Mouse (Mus musculus): ENCODE results near the gene Capzb. TPM values are rescaled to one million over a fixed set of nuclear protein-coding genes. Genes with fewer than 3 reads are reported as not detected.

Capzb gene
- polyA plus RNA-seq, 1 experiment from 2014 or later: 244 TPM

GRCm38 (mm10) chr4:139246130-139246877 lies 53.6 kb downstream of the Capzb start:
- H3K9me3 ChIP-seq (ENCODE audit: control insufficient read depth, low read length): no peaks in the 10 kb centered on the region
- H3K4me2 ChIP-seq: no peak overlapping the region
- H3K36me3 ChIP-seq (ENCODE audit: control insufficient read depth, insufficient read depth, low read length): 0 out of 2 replicates have a peak, but pooled peaks cover 3% of the 10 kb centered on the region
- H3K27me3 ChIP-seq (ENCODE audit: control insufficient read depth, insufficient read depth, low read length): no peaks in the 10 kb centered on the region
- H3K4me1 ChIP-seq (ENCODE audit: control insufficient read depth, insufficient read depth, low read length): peaks cover 6% of the 10 kb centered on the region
- DNase-seq (ENCODE audit: low spot score, missing footprints) (no peak), ATAC-seq (ENCODE audit: low FRiP score) (no peak)
- no peak overlapping the region for H3K9ac ChIP-seq (ENCODE audit: low read length)
- H3K4me3 ChIP-seq (ENCODE audit: low read depth, low read length): no peak overlapping the region
- H3K27ac ChIP-seq (ENCODE audit: low read depth, low read length): no peak overlapping the region
- 78% methylated on average over 7 of the region's 7 CpGs for WGBS

GRCm38 (mm10) chr4:139247966-139248365 lies 55.3 kb downstream of the Capzb start:
- ATAC-seq (ENCODE audit: low FRiP score) (no peak), DNase-seq (ENCODE audit: low spot score, missing footprints) (no peak)
- H3K9ac ChIP-seq (ENCODE audit: low read length): no peak overlapping the region
- H3K9me3 ChIP-seq (ENCODE audit: control insufficient read depth, low read length): no peaks in the 10 kb centered on the region
- WGBS: 79% methylated on average over 7 of the region's 7 CpGs
- peaks cover 11% of the 10 kb centered on the region for H3K4me1 ChIP-seq (ENCODE audit: control insufficient read depth, insufficient read depth, low read length)
- no peaks in the 10 kb centered on the region for H3K27me3 ChIP-seq (ENCODE audit: control insufficient read depth, insufficient read depth, low read length)
- no peaks in the 10 kb centered on the region for H3K36me3 ChIP-seq (ENCODE audit: control insufficient read depth, insufficient read depth, low read length)
- H3K4me3 ChIP-seq (ENCODE audit: low read depth, low read length): no peak overlapping the region
- H3K4me2 ChIP-seq: no peak overlapping the region
- no peak overlapping the region for H3K27ac ChIP-seq (ENCODE audit: low read depth, low read length)

GRCm38 (mm10) chr4:139248736-139249135 lies 56.0 kb downstream of the Capzb start:
- H3K27ac ChIP-seq (ENCODE audit: low read depth, low read length): no peak overlapping the region
- H3K4me2 ChIP-seq: no peak overlapping the region
- no peak for DNase-seq (ENCODE audit: low spot score, missing footprints)
- H3K36me3 ChIP-seq (ENCODE audit: control insufficient read depth, insufficient read depth, low read length): no peaks in the 10 kb centered on the region
- WGBS: 80% methylated on average over 5 of the region's 5 CpGs
- H3K9ac ChIP-seq (ENCODE audit: low read length): no peak overlapping the region
- H3K4me1 ChIP-seq (ENCODE audit: control insufficient read depth, insufficient read depth, low read length): peaks cover 11% of the 10 kb centered on the region
- ATAC-seq (ENCODE audit: low FRiP score): no peak
- H3K9me3 ChIP-seq (ENCODE audit: control insufficient read depth, low read length): no peaks in the 10 kb centered on the region
- no peak overlapping the region for H3K4me3 ChIP-seq (ENCODE audit: low read depth, low read length)
- no peaks in the 10 kb centered on the region for H3K27me3 ChIP-seq (ENCODE audit: control insufficient read depth, insufficient read depth, low read length)

GRCm38 (mm10) chr4:139250043-139250442 lies 57.3 kb downstream of the Capzb start:
- H3K9ac ChIP-seq (ENCODE audit: low read length): no peak overlapping the region
- H3K4me3 ChIP-seq (ENCODE audit: low read depth, low read length): no peak overlapping the region
- no peak for ATAC-seq (ENCODE audit: low FRiP score)
- peaks cover 11% of the 10 kb centered on the region for H3K4me1 ChIP-seq (ENCODE audit: control insufficient read depth, insufficient read depth, low read length)
- H3K9me3 ChIP-seq (ENCODE audit: control insufficient read depth, low read length): no peaks in the 10 kb centered on the region
- H3K27me3 ChIP-seq (ENCODE audit: control insufficient read depth, insufficient read depth, low read length): no peaks in the 10 kb centered on the region
- DNase-seq (ENCODE audit: low spot score, missing footprints): no peak
- no peak overlapping the region for H3K4me2 ChIP-seq
- 73% methylated on average over 5 of the region's 5 CpGs for WGBS
- no peaks in the 10 kb centered on the region for H3K36me3 ChIP-seq (ENCODE audit: control insufficient read depth, insufficient read depth, low read length)
- no peak overlapping the region for H3K27ac ChIP-seq (ENCODE audit: low read depth, low read length)

GRCm38 (mm10) chr4:139250886-139251285 lies 58.2 kb downstream of the Capzb start:
- Histone ChIP-seq H3K9ac (ENCODE audit: low read length) (no peak overlapping the region), H3K9me3 (ENCODE audit: control insufficient read depth, low read length) (no peaks in the 10 kb centered on the region), H3K27me3 (ENCODE audit: control insufficient read depth, insufficient read depth, low read length) (no peaks in the 10 kb centered on the region), H3K4me1 (ENCODE audit: control insufficient read depth, insufficient read depth, low read length) (peaks cover 11% of the 10 kb centered on the region), H3K36me3 (ENCODE audit: control insufficient read depth, insufficient read depth, low read length) (no peaks in the 10 kb centered on the region), H3K27ac (ENCODE audit: low read depth, low read length) (no peak overlapping the region), H3K4me2 (no peak overlapping the region), H3K4me3 (ENCODE audit: low read depth, low read length) (no peak overlapping the region)
- DNase-seq (ENCODE audit: low spot score, missing footprints): no peak
- no peak for ATAC-seq (ENCODE audit: low FRiP score)
- WGBS: 84% methylated on average over 8 of the region's 8 CpGs

- Histone ChIP-seq H3K4me3 (ENCODE audit: low read depth, low read length) (no peak overlapping the region), H3K9me3 (ENCODE audit: control insufficient read depth, low read length) (no peaks in the 10 kb centered on the region), H3K9ac (ENCODE audit: low read length) (no peak overlapping the region), H3K4me2 (no peak overlapping the region), H3K36me3 (ENCODE audit: control insufficient read depth, insufficient read depth, low read length) (no peaks in the 10 kb centered on the region), H3K27ac (ENCODE audit: low read depth, low read length) (no peak overlapping the region), H3K4me1 (ENCODE audit: control insufficient read depth, insufficient read depth, low read length) (peaks cover 8% of the 10 kb centered on the region; the same call in 1 of the 2 replicates), H3K27me3 (ENCODE audit: control insufficient read depth, insufficient read depth, low read length) (no peaks in the 10 kb centered on the region)
- DNase-seq (ENCODE audit: low spot score, missing footprints) (peak; percentile 90), ATAC-seq (ENCODE audit: low FRiP score) (0 out of 2 replicates have a peak, but pooled peaks have one; percentile 50)
- 60% methylated on average over 22 of the region's 22 CpGs for WGBS
These were observed 59.5 kb downstream of the Capzb start for GRCm38 (mm10) chr4:139252051-139252760.

GRCm38 (mm10) chr4:139253206-139253605 lies 60.5 kb downstream of the Capzb start:
- no peak overlapping the region for H3K4me2 ChIP-seq
- no peaks in the 10 kb centered on the region for H3K36me3 ChIP-seq (ENCODE audit: control insufficient read depth, insufficient read depth, low read length)
- 91% methylated on average over 9 of the region's 9 CpGs for WGBS
- peaks cover 8% of the 10 kb centered on the region; the same call in 1 of the 2 replicates for H3K4me1 ChIP-seq (ENCODE audit: control insufficient read depth, insufficient read depth, low read length)
- no peak for ATAC-seq (ENCODE audit: low FRiP score)
- DNase-seq (ENCODE audit: low spot score, missing footprints): no peak
- no peak overlapping the region for H3K9ac ChIP-seq (ENCODE audit: low read length)
- H3K4me3 ChIP-seq (ENCODE audit: low read depth, low read length): no peak overlapping the region
- no peaks in the 10 kb centered on the region for H3K27me3 ChIP-seq (ENCODE audit: control insufficient read depth, insufficient read depth, low read length)
- no peak overlapping the region for H3K27ac ChIP-seq (ENCODE audit: low read depth, low read length)
- H3K9me3 ChIP-seq (ENCODE audit: control insufficient read depth, low read length): no peaks in the 10 kb centered on the region

- no peak for ATAC-seq (ENCODE audit: low FRiP score)
- H3K9me3 ChIP-seq (ENCODE audit: control insufficient read depth, low read length): no peaks in the 10 kb centered on the region
- no peak overlapping the region for H3K4me3 ChIP-seq (ENCODE audit: low read depth, low read length)
- DNase-seq (ENCODE audit: low spot score, missing footprints): no peak
- no peak overlapping the region for H3K4me2 ChIP-seq
- H3K27ac ChIP-seq (ENCODE audit: low read depth, low read length): no peak overlapping the region
- H3K4me1 ChIP-seq (ENCODE audit: control insufficient read depth, insufficient read depth, low read length): peaks cover 5% of the 10 kb centered on the region; the same call in 1 of the 2 replicates
- 88% methylated on average over 4 of the region's 4 CpGs for WGBS
- H3K27me3 ChIP-seq (ENCODE audit: control insufficient read depth, insufficient read depth, low read length): no peaks in the 10 kb centered on the region
- H3K36me3 ChIP-seq (ENCODE audit: control insufficient read depth, insufficient read depth, low read length): no peaks in the 10 kb centered on the region
- H3K9ac ChIP-seq (ENCODE audit: low read length): no peak overlapping the region
These were observed 63.4 kb downstream of the Capzb start for GRCm38 (mm10) chr4:139256146-139256545.

GRCm38 (mm10) chr4:139256708-139257107 lies 64.0 kb downstream of the Capzb start:
- WGBS: 95% methylated on average over 8 of the region's 8 CpGs
- H3K4me2 ChIP-seq: no peak overlapping the region
- H3K27me3 ChIP-seq (ENCODE audit: control insufficient read depth, insufficient read depth, low read length): no peaks in the 10 kb centered on the region
- no peaks in the 10 kb centered on the region for H3K9me3 ChIP-seq (ENCODE audit: control insufficient read depth, low read length)
- 0 out of 2 replicates have a peak, but pooled peaks cover 2% of the 10 kb centered on the region for H3K4me1 ChIP-seq (ENCODE audit: control insufficient read depth, insufficient read depth, low read length)
- H3K4me3 ChIP-seq (ENCODE audit: low read depth, low read length): no peak overlapping the region
- DNase-seq (ENCODE audit: low spot score, missing footprints) (no peak), ATAC-seq (ENCODE audit: low FRiP score) (no peak)
- no peak overlapping the region for H3K27ac ChIP-seq (ENCODE audit: low read depth, low read length)
- H3K36me3 ChIP-seq (ENCODE audit: control insufficient read depth, insufficient read depth, low read length): no peaks in the 10 kb centered on the region
- no peak overlapping the region for H3K9ac ChIP-seq (ENCODE audit: low read length)
